Mouse (Mus musculus) kidney, adult 2 months (tissue): ENCODE measurements around the gene Rps18.

Experiments
- CTCF ChIP-seq: fragments of 200-500 bp; conservative IDR thresholded peaks from 2 replicates; pipeline ENCODE4 v1.5.1; 2011; ENCODE audit warnings: low read depth, mild to moderate bottlenecking, control low read depth, low read length, moderate library complexity, mixed read lengths; ENCODE audit not compliant: insufficient read depth, insufficient read length
- POLR2A ChIP-seq: fragments of 200-500 bp; IDR thresholded peaks from one replicate; pipeline ENCODE4 v1.6.1; 2011; ENCODE audit warnings: low read depth, low read length, control low read depth

DNA sequence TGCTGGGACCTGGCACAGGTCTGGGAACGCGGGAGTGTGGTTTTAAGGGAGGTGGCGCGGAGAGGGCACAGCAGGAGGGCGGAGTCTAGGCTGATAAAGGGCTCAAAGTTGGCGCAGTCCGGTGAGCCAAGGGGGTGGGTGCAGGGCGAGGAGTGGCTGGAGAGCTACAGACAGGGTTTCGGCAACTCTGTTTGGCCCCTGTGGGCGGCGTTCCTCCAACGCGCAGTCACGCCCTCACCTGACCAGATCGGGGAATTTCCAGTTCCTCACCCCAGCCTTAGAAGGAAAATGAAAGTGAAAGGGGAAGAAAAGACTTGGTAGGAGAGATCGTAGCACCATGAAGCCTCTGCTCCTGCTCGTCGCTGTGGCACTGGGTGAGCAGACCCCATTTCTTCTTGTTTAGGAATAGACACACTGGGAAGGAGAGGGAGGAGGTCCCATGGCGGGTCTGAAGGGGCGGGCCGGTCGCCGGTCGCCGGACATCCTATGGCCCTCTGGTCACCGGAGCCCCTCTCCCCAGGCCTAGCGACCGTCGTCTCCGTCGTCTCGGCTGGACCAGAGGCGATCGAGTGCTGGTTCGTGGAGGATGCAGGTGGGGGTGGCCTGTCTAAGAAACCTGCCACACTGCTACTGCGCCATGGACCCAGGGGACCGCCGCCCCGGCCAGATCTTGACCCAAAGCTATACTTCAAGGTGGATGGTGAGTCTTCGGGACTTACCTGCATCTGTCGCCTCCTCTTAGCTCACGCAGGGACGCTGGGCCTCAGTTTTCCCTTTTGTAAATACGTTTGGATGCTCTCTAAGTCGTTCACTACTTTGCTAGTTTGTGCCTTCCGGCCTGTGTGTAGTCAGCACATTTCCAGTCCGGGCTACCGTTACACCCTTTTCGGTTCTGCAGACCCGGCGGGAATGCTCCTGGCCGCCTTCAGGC lies 36.2 kb downstream of the Rps18 start:
- peak; percentile 31 for TF ChIP-seq POLR2A
- peak; percentile 30 for TF ChIP-seq CTCF
